Mouse (Mus musculus): ENCODE results near the gene Mcrs1.
"Not testable (repeated sequence)": the region's sequence is repeated elsewhere in the genome, so short reads cannot be mapped to it uniquely, and the experiment has no call there.

The Mcrs1 gene

DNA sequence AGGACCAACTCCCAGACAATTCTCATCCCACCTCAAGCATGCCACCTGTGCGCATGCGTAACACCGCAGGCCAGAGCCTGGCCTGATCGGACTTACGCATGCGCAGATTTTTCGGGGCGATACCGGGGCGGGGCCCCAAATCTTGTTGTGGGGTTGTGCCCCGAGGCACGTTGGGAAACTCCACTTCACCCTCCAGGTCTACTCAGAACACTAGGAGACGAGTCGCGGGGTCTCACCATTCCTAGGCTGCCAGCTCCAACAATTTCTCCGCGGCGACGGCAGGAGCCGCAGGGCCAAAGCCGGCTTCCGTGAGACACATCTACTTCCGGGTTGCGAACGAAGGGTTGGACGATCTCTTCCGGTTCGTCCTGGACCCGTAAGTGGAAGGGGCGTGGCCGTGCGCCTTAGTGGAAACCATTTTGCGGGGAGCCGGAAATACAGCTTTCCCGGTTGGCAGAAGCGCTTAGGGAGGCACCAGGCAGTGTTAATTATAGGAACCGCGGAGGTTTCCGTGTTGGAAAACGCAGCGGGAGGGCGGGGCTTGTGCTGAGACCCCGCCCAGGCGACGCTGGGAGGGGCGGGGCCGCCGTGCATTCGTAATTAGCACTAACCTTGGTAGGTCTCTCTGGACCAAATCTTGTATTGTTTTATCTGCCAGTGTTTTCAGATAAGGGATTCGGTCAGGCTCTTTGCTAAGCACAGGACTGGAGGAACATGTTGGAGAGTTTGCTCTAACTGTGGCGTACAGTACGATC, at the start of gene Mcrs1:
Gene Mcrs1, minus strand, starts transcription at position 336 of the 755 bp plus-strand sequence.
- peak; percentile 99 for DNase-seq (ENCODE audit: low read depth, low spot score)

DNA sequence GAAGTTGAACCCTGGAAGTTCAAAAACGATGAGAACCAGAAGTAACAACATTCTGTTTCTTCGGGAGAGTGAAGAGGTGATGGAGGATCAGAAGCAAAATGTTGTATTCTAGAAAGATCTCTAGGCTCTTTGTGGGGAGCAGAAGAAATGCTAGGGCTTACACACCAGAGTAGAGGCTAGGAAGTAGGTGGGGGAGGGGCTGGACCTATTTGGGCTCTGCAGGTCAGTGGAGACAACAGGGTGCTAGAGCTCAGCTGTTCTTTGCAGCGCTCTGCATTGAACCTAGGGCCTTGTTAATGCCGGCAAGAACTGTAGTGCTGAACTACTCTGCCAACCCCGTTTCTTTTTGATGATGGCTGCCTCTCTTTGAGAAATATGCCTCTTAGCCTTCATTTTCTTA, 44.5 kb upstream of the Mcrs1 start:
- DNase-seq (ENCODE audit: low read depth, low spot score), result no peak

DNA sequence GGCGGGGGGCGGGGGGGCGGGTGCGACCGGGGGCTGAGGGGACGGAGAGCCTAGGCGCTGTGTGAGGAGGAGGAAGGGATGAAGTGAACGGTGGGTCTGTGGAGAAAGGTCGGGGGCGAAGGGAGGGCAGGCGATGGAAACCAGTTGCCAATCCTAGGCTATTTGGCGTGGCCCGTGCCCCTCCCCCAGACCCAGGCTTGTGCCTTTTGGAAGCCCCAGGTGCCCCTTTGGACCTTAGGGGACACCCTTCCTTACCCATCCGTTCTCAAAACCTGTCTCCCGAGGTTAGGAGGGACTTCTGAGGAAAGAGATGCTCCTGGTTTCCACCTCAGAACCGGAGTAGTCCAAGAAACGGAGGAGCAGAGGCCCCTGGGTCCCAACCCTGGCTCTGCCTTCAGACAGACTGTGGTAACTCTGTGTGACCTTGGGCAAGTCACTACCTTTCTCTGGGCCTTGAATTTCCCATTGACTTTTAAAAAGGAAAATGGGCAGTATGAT, 43.8 kb upstream of the Mcrs1 start, which contains the start of gene Fam186b:
Gene Fam186b, minus strand, starts transcription at position 405 of the 498 bp plus-strand sequence.
- no peak for DNase-seq (ENCODE audit: low read depth, low spot score)

DNA sequence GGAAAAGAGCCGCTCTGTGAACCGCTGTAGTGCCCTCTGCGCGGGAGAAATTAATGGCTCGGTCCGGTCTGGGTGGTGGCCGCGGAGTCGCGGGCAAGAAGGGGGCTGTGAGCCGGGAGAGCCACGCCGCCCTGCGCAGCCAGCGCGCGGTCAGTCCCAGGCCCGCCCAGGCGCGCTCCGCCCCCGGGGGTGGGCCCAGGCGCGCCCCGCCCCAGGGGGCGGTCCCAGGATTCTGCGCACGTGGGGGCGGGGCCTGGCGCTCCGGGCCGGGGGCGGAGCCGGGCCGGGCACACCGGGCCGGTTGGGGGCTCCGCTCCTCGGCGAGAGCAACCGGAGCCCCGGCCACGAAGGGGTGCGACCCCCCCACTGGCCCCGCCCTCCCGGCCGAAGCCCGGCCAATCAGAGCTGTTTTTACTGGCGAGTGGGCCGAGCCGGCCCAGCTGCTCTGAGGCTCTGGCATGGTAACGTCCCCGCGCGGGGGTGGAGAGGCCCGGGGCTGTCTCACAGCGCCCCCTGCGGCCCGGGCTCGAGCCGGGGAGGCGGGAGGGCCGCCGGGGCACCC, 43.1 kb upstream of the Mcrs1 start, which contains the start of gene Prpf40b:
Gene Prpf40b, plus strand, starts transcription at position 275 of the 562 bp plus-strand sequence.
- DNase-seq (ENCODE audit: low read depth, low spot score), result peak; percentile 79

DNA sequence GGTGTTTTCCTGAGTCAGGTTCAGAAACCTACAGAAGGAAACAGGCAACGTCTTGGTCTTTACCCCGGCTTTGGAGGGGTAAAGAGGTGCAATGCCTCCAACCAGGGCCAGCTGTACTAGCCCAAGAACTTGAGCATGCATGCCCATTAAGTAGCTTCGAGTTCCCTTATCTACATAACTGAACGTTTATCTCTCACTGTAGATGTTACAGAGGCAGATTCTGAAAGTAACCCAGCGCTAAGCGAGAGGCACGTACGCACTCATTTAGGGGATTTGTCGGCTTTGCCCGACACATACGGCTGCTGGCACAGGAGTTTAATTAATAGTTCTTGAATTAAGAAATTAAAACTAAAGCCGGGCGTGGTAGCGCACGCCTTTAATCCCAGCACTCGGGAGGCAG, 42.5 kb upstream of the Mcrs1 start:
- DNase-seq (ENCODE audit: low read depth, low spot score), result no peak

DNA sequence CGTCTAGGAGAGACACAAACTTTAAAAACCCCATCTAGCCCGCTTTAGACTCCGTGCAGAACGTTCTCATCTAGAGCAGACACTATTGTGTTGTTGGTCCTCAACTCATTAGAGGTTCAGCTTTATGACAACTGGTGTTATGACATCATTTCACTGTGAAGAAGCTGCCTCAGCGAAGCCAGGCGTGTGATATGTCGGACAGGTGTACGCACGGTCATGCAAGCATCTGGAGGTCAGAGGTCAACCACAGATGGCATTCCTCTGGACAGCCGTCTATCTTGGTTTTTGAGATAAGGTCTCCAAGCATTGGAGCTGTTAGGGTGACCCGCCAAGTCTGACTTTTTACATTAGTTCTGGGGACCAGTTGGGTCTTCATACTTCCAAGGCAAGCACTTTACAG, 38.8 kb upstream of the Mcrs1 start:
- DNase-seq (ENCODE audit: low read depth, low spot score), result no peak

DNA sequence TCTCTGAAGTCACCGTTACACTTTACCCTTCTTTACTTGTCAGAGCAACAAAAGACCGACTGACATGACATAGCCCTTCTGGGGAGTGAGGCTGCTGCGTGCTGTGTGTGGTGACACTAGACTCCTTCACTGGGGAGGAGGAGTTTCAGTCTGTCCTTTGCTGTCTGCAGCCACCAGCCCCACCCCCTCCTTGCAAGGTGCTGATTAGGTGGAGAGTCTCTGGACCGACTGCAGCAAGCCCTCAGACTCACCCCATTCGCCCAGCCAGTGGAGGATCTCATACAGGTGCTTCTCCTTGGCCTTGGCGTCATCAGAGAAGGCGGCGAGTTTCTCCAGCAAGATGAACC, 33.4 kb upstream of the Mcrs1 start:
- no peak for DNase-seq (ENCODE audit: low read depth, low spot score)

DNA sequence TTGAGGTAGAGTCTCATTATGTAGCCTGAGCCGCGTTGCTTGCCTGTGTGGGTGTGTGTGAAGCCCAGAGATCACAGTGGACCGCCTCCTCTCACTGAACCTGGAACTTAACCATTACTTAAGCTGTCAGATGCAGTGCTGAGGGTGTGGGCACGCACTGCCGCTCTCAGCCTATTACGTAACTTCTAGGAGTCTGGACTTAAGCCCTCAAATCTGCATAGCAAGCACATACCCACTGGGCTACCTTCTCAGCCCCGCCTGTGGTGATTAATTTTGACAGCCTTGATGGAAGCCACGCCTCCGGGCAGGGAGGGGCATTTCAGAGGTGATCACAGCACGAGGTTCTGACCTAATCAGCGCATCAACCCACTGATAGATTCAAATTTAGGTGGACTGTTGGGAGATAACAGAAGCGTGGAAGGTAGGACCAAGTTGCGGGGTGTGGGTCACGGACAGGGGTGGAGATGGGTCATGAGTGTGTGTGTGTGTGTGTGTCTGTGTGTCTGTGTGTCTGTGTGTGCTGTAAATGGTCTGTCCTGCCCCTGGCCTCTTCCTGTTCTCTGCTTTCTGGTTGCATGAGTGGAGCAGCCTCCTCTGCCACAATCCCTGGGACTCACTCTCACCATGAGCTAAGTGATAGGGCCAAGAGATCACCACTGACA, 32.9 kb upstream of the Mcrs1 start:
- DNase-seq (ENCODE audit: low read depth, low spot score), result peak; percentile 75

DNA sequence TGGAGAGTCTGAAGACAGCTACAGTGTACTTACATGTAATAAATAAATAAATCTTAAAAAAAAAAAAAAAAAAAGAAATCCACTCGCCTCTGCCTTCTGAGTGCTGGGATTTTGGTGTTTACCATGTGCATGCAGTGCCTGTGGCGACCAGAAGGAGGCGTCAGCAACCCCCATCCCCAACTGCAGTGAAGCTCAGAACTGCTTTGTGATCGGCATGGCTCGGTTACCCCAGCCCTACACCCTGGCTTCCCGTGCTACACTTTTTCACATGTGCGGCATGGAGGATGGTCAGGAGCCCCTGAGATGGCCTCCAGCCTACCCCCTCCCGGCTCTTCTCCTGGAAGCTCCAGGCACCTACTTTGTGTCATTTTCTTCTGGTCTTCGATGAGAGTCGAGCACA, 31.7 kb upstream of the Mcrs1 start:
- DNase-seq (ENCODE audit: low read depth, low spot score), result no peak

DNA sequence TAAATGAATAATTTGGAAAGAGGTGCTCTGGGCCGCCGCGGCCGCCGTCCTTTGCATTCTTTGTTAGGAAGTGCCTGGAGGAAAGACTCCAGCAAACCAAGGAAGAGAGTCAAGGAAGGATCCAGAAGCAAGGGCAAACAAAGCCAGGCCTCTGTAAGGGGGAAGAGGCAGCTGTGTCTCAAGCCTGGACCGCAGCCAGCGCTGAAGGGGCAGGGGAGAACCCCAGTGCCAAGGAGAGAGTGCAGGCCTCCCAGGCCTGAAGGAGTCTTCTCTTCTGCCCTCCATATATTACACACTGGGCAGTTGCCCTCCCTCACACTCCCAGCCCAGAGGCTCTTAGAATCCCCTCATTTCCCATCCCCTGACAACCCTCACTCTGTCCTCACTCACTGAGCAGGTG, 26.5 kb upstream of the Mcrs1 start:
- no peak for DNase-seq (ENCODE audit: low read depth, low spot score)

DNA sequence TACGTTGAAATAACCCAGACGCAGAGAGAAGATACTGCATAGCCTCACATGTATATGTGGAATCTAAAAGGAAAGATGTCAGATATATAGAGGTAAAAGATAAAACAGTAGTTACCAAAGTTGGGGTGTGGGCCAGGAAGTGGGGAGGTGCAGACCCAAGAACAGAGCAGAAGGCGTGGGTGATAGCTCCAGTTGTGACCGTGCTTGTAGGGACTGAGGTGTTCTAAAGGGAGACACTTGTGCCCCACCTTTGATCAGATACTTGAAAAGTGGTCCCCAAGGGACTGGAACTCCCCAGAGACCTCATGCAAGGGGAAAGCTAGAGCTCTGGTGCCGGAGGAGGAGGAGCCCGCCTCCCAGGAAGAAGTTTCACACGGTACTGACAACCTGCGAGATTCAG, 24.3 kb upstream of the Mcrs1 start:
- DNase-seq (ENCODE audit: low read depth, low spot score), result no peak

DNA sequence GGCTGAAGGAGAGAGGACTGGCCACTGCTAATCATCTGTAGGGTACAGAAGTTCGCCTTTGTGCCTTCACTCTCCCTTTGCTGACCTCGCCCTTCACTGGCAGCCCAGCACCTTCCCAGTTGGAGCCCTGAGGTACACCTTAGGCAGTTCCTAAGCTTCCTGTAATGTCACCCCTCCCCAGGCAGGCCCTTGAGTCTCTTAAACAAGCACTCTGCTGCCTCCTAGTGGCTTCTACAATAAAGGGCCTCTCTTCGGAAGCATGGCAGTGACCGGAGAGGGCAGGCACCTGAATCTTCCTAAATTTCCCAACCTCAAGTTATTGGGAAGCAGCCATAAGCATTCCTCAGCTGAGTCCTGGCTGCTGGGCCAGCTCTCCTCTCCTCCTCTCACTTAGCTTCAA, 13.9 kb upstream of the Mcrs1 start:
- DNase-seq (ENCODE audit: low read depth, low spot score), result peak; percentile 64

DNA sequence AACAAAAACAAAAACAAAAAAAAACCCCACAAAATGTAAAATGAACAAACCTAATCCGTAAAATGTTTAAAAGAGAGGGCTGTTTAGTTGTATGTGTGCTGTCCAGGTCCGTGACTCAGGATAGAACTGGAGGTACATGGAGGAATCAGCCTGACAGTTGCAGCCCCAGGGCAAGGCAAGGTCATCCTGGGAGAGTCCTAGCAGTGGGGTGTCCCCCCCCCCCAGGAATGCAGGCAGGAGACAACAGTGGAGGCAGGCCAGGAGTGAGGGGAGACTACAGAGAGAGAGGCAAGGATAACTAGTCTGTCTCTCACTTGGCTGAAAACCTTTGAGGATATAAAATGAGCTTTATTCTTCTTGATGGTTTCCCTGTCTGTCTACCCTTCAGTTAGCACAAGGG, 12.6 kb upstream of the Mcrs1 start:
- no peak for DNase-seq (ENCODE audit: low read depth, low spot score)

DNA sequence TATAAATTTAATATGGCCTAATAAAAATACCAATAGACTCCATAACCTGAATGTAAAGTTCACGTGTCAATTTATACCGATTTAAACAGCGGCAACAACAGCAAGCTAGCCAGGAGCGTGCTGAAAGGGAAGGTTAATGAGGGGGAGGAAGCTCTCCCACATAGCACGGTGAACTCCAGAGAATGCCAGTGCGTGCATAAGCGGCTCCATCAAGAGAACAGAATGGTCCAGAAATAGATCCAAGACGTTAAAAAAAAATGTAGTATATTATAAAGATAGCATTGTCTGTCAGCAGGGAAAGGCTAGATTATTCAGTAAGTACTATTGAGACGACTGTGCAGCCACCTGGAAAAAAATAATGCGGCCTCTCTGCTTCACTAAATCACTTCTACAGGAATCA, 10.9 kb upstream of the Mcrs1 start:
- no peak for DNase-seq (ENCODE audit: low read depth, low spot score)

DNA sequence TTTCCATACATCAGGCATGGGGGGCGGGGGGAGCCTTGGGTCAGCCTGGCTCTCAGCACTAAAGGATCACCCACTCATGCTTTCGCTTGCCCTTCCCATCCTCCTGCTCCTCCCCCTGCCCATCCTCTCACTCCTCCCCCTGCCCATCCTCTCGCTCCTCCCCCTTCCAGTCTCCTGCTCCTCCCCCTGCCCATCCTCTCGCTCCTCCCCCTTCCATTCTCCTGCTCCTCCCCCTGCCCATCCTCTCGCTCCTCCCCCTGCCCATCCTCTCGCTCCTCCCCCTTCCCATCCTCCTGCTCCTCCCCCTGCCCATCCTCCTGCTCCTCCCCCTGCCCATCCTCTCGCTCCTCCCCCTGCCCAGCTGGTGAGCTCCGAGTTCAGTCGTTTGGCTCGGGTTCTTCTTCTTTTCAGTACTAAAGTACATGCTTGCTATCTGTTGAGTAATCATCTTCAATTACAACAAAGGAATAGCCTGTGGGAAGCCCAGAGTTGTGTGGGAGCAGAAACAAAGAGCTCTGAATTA, 8.0 kb upstream of the Mcrs1 start:
- DNase-seq (ENCODE audit: low read depth, low spot score), result peak; percentile 75

DNA sequence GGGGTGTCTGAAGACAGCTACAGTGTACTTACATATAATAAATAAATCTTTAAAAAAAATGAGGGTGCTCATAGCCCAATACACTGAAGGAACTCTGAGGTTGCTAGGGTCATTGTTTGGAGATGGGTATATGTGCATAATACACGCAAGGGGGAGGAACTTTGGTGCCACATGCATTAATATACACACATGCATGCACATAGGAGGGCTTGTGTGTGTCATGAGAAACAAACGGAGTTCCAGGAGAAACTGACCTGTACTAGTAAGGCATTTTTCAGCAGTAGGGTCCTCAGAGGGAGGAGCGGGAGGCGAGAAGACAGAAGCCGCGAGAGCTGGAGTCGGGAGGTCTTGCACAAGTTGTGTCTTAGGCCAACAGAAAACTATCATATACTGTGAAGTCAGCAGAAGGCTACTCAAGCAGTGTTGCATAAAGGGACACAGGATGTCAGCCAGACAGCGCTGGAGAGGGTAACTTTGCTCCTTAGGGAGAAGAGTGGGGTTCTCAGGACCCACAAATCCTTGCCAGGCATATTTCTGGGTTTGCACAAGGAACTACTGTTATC, 7.5 kb upstream of the Mcrs1 start:
- no peak for DNase-seq (ENCODE audit: low read depth, low spot score)

DNA sequence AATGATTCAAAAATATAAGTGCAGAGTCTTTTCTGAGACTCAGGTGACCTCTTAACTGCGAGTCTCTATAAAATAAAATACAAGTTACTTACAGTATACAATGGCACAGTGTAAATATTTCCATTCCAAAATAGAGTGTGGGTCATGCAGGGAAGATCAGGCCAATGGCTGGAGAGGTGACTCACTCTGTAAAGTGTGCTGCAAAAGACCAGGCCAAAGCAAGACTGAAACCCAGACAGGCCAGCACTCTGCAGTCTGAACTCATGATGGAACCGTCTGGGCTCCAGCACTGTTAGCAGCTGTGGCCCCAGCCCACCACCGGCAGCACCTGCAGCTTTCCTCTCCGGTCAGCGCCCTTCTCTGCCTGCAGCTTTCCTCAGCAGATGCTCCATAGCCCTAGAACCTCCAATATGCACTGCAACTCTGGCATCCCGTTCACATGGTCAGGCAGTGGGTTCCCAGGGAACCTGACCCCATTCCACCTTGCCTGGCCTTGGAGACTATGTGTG, 3.5 kb upstream of the Mcrs1 start:
- DNase-seq (ENCODE audit: low read depth, low spot score), result no peak

DNA sequence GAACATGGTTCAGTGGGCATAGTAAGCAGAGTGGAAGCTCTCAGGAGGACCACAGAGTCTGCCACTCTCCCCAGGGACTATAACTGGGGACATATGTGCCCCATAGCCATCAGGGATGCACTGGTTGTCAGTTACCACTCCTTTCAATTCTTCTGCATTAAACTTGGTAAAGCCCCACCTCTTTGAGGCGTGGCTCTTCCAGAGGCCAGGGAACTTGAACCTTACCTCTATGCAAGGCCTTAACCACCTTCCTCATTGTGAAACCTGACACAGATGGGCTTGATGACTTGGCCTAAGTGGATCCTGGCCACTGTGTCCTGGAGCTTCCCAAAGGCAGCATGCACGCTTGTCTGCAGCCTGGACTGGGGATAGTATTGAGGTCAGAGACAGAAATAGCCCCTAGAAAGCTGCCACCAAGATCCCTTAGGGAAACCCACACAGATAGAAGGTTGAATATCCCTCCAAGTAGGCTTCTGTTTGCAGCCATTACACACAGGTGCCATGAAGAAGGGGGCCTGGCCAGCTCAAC, 2.8 kb upstream of the Mcrs1 start:
- no peak for DNase-seq (ENCODE audit: low read depth, low spot score)

DNA sequence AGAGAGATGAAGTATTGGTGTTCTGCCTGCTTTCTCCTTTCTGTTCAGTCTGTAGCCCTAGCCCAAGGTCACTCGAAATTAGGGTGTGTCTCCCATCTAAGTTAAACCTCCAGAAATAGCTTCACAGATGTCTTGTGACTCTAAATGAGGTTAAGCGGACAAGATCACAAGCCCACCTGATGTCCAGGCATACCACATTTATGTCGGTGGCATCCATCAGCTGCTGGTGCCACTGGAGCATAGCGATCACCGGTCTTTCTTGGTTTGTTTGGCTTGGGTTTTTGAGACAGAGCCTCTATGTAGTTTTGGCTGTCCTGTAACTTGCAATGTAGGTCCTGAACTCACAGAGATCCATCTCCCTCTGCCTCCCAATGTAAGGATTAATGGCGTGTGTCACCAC, 2.0 kb upstream of the Mcrs1 start:
- DNase-seq (ENCODE audit: low read depth, low spot score), result no peak

DNA sequence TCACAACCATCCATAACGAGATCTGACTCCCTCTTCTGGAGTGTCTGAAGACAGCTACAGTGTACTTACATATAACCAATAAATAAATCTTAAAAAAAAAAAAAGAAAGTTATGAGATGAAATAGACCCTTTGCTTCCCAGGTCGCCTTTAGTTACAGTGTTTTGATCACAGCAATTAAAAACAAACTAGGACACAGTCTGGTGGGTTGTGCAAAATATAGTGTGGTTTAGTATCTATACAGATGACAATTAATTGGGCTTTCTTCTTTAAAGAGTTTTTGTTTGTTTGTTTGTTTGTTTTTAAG, 1.4 kb upstream of the Mcrs1 start:
- not testable (repeated sequence) for DNase-seq (ENCODE audit: low read depth, low spot score)

DNA sequence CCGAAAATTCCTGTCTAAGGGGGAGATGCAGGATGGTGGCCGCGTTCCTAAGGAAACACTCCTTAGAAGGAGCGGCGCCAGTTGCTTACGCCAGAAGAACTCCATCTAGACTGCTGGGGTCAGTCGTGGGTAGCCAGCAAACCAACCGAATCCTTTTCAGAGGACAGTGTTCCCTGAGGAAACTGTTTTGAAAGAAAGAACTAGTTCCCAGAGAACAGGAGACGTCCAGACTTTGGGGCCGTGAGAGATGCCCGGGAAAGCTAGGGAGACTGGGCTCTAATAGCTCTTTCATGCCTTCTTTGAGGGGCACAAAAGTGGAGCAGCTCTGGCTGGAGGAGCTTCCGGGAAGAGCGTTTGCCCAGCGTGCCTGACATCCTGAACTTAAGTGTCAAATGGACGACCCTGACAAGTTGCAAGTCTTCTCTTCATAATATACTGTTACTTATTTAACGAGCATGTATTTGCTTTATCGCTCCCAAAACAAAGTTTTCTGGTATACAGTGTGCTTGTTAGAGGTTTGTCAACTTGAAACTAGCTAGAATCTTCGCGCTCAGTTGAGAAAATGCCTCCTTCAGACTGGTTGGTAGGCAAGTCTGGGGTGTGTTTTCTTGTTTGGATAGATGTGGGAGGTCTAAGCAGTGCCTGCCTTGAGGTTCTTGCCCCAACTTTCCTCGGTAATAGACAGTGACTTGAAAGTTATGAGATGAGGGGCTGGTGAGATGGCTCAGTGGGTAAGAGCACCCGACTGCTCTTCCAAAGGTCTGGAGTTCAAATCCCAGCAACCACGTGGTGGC, 817 bp upstream of the Mcrs1 start:
- peak; percentile 23 for DNase-seq (ENCODE audit: low read depth, low spot score)

Measured in retina, adult 2 months (tissue).